Mouse (Mus musculus): ENCODE measurements around the gene Acad10.
"Not testable (repeated sequence)": the region's sequence is repeated elsewhere in the genome, so short reads cannot be mapped to it uniquely, and the experiment has no call there.

The Acad10 gene

DNA sequence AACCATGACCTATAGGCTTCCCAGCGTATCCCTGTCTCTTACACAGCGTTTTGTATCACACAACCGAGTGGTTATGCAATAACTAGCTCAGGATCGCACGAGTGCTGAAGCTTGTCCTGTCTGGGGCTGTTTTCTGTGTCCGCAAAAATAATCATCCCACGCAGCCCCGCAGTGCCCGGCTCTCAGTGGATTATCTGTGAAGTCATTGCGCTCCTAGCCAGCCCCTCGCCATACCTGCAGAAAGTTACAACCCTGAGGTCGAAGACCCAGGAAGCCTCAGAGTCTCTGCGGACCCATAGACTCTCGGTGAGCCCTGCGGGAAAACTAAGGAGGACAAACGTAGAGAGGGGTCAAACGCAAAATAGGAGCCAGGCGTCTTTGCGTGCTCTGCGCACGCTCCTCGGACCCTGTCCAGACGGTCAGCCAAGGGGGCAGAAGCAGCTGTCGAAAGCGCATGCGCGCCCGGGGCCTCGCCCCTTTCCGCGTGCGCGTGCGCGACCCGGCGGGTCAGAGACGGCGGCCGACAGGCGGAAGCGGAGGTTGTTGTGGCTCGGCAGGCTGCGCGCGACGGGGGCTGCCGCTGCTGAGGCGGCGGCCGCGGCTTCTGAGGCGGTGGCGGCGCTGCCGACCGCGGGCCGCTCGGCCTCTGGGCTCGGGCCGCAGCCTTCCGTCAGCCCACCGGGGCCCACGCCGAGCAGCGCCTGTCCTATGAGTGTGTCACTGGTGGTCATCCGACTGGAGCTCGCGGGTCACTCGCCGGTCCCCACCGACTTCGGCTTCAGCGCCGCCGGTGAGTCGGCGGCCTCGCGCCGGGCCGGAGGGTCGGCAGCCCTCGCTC is at the start of gene Acad10, which contains the start of gene Brap:
Gene Acad10 (minus strand): TSS at position 456 of the 838 bp plus-strand sequence.
Gene Brap (plus strand): TSS at position 505 of the 838 bp plus-strand sequence.
- DNase-seq (ENCODE audit: extremely low read depth, insufficient read length, low spot score) = peak; percentile 96

DNA sequence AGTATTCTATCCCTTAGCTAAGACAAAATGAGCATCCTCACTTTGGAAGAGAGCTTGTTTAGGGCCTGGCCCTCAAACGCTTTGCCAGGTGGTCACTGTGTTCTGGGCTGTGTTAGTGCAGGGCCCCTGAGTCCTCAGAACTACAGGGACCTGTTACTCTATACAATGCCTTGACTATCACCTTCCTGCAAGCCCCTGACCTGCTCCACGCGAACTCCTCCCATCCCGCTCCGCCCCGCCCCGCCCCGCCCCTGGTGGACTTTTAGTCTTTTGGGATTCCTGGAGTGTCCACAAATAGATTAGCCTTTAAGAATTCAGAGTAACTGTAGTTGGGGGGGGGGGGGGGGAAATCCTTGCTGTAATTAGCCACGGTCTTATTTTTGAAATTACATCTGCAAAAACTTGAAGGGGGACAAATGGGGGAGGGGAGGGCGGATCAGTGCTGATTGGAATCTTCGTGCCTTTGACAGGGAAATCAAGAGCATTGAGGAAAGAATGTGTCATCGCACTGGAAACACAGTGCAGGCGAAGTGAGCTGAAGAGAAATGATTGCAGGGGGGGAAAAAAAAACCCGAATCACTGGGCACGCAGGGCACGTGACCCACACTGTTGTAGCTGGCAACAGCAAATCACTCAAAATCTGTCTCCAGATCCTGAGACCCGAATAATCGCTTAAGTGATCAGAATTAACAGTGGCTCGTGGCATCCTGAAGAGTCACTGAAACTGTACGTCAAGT is 44.4 kb upstream of the Acad10 start:
- DNase-seq (ENCODE audit: extremely low read depth, insufficient read length, low spot score) = no peak

DNA sequence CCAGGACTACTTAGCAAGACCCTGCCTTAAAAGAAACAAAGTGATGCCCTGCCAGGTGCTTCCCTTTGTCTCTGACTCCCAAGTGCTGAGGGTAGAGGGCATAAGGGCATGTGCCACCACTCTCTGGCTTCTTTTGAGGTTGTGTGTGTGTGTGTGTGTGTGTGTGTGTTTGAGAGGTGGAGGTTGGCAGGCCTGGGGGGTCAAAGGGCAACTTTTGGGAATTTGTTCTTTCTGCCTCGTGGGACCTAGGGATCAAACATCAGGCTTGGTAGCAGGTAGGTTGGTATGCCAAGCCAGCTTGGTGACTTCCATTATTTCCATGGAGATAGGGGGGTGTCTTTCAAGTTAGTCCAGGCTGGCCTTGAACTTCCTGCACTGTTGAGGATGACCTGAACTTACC is 43.0 kb upstream of the Acad10 start:
- no peak for DNase-seq (ENCODE audit: extremely low read depth, insufficient read length, low spot score)

DNA sequence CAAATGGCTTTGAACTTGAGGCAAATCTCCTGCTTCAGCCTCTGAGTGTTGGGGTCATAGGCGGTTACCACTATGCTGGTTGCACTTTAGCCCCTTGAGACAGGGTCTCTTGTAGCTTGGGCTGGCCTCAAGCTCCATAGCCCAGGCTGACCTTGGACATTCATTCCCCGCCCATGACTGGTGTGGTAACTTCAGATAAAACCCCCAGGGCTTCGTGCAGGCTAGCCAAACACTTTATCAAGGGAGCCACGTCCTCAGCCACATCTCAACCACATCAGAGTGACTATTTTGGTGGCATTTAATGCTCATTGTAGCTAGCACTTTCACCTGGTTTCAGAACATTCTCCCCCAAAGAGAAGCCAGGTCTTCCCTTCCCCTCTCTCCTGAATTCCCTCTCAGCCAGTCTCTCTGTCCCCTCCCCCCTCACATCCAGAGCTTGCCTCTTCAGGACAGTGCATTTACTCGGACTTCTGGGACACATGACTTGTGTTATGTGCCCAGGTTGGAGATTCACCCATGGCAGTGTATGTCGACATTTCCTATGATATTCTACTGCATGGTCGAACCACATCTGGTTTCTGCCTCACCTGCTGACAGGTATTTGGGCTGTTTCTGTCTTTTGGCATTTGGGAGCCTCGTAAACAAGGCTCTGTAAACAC is 40.9 kb upstream of the Acad10 start:
- DNase-seq (ENCODE audit: extremely low read depth, insufficient read length, low spot score) = no peak

DNA sequence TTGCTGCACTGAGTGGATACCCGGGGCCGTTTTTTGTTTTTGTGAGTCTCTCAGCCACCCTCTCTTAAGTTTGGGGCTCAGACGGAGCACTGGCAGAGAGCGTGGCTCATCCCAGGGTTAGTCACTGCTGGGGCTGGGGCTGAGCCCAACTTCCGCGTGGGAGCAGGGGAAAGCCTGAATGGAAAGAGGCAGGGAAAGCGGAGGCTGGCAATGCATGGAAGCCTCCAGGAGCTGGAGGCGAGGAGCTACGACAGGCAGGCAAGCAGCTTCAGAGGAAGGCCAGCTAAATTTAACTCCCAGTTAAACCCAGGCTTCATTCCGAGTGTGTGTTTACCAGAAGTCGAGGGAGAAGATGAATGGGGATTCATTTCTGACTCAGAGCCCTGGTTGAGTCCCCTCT is 40.2 kb upstream of the Acad10 start:
- DNase-seq (ENCODE audit: extremely low read depth, insufficient read length, low spot score) = peak; percentile 65

DNA sequence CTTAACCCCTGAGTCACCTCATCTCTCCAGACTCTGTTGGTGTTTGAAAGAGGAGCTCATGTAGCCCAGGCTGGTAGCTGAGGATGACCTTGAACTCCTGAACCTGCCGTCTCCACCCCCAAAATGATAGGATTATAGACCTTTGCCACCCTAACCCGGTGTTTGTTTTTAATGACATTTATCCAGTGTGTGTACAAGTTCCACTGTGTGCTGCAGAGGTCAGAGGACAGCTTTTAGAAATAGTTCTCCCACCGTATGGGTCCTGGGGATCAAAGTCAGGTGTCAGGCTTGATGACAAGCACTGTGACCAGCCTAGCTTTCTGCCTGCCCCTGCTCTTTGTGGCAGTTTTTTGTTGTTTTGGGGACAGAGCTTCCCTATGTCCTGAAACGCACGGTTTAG is 39.6 kb upstream of the Acad10 start:
- no peak for DNase-seq (ENCODE audit: extremely low read depth, insufficient read length, low spot score)

DNA sequence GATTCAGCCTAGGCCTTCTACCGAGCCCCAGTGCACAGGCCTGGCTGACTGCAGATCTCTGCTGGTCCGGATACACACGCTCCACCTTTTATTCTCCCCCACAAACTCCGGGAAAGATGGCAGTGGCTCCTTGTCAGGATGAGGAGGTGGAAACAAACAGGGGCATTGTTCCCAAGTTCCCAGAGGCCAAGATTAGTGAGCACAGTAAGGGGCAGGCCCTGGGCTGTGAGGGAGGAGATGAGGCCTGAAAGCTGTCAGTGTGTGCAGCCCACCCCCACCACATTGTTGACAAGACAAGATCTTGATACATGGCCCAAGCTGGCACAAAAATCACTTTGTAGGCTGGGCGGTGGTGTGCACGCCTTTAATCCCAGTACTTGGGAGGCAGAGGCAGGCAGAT is 36.4 kb upstream of the Acad10 start:
- no peak for DNase-seq (ENCODE audit: extremely low read depth, insufficient read length, low spot score)

DNA sequence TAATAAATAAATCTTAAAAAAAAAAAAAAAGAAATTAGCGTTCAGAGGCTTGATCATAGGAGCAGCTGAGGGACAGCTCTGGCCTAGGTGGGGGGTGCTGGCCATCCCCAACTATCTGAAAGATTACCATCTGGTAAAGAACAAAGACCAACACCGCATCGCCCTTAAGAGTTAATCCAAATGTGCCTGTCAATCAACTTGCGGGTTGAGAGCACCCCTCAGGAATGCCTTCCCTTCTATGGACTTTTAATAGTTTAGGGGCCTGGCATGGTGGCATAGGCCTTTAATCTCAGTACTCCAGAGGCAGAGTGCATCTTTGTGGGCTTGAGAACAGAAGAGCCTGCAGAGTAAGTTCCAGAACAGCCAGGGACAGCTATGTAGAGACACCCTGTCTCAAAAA is 32.6 kb upstream of the Acad10 start:
- DNase-seq (ENCODE audit: extremely low read depth, insufficient read length, low spot score) = no peak

DNA sequence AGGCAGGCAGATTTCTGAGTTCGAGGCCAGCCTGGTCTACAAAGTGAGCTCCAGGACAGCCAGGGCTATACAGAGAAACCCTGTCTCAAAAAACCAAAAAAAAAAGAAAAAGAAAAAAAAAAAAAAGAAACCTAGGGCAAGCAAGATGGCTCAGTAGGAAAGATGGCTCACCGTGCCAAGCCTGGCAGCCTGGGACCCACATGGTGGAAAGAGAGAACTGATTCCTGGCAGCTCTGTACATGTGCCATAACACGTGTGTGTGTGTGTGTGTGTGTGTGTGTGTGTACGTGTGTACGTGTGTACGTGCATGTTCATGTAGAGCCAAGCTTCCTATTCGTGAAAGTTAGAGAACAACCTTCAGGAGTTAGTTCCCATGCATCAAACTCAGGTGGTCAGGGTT is 31.1 kb upstream of the Acad10 start:
- not testable (repeated sequence) for DNase-seq (ENCODE audit: extremely low read depth, insufficient read length, low spot score)

DNA sequence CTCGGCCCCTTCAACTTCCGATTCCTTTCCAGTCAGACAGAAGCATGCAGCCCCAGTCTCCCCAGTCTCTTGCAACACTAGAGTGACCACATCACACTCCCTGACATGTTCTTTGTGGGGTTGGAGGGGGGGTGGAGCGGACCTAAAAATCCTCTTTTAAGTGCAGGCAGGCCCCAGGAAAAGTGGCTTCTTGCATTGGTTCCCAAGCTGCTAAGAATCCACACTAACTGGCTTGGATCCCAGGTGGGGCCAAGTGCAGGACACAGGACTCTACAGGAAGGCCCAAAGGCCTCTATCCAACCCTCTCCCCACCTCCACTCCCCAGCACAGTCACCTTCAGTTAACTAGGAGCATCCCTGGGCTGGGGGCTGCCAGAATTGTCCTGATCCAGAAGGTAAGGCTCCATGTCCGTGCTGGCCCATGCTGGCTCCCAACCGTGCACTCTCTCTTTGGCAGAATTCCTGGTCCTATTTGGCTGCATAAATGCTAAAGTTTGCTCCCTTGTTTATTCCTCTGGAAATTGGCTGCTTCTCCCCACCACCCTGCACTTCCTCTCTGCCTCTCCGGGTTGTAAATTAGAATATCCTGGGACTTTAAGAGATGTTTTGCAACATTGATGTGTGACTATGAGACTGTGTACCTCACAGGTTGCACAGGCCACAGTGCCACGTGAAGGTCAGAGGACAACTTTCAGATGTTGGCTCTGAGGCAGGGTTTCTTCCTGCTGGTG is 30.3 kb upstream of the Acad10 start:
- peak; percentile 22 for DNase-seq (ENCODE audit: extremely low read depth, insufficient read length, low spot score)

DNA sequence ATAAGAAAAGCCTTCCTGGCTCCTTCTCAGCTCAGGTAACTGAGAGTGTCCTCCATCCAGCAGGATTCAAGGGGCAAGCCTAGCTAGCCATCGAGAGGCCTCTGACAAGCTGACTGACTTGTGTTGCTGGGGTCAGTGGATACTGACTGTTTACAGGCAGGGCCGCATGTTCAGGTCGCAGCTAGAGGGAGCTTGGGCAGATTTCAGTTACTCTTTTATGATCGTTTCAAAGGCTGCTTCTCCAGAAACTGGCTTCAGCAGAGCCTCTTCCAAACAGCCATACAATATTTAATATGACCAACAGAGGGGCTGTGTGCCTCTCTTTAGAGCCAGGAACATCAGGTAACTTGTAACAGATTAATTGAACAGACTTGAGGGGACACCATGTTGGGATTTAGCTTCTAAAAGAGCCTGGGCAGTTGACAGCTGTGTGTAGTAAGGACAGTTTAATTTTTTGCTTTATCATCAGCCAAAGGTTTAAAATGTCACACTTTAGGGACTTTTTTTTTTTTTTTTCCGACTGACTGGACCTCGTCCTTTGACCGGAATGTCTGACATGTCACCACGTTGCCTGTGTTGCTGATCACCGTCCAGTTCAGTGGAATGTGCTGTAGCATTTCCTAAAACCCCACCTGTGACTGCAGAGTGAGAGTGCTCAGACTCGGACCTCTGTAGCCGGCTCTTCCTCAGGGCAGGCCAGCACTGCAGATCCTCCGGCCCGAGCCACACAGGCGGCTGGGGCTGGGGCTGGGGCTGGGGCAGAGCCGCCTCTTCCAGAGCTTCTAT is 26.0 kb upstream of the Acad10 start:
- DNase-seq (ENCODE audit: extremely low read depth, insufficient read length, low spot score) = no peak

DNA sequence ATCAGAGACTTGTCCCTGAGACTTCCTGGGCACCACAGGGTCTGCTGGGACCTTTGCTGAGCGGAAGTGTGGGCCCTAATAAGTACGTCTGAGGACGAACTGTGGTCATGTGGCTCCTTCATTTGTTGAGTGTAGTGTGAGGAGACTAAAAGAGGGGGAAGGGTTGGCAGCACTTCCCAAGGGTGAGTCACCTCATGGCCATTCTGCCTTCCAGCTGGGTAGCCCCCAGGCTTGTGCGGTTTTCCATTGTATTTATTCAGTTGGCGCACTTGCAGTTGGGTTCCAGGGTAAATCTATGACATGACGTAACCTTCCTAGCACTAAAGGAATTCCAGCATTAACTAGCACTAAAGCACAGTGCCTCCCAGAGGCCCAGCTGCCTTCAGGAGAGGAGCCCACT is 25.2 kb upstream of the Acad10 start:
- peak; percentile 72 for DNase-seq (ENCODE audit: extremely low read depth, insufficient read length, low spot score)

DNA sequence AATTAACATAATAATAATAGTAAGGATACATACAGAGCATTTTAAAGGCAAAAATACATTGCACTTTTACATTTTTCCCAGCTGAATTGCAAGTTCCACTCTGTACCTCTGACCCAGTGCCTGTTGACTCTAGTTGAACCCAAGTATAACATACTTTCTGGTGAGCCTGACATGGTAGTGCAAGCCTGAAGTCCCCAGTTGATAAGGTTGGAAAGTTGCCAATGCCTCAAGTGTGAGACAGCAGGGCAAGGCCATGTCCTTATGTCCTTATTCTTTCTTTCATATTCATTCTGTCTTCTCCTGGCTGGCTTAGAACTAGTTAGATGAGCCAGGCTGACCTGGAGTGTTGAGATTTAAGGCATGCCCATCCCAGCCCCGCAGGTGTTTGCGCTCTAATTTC is 21.9 kb upstream of the Acad10 start:
- no peak for DNase-seq (ENCODE audit: extremely low read depth, insufficient read length, low spot score)

DNA sequence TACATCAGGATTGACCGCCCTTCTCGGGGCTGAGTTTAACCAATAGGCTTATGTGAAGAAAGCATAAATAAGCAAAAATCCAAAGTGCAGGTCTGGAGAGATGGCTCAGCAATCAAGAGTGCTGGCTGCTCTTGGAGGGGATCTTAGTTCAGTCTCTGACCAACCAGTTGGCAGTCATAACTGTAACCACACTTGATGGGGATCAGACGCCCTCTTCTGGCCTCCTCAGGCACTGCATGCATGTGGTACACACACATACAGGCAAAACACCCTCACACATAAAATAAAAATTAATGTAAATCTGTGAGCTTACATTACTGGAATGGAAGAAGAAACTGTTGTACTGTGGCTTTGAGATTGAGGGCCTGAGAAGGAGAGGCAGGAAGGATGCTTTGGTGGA is 10.1 kb upstream of the Acad10 start:
- DNase-seq (ENCODE audit: extremely low read depth, insufficient read length, low spot score) = no peak

DNA sequence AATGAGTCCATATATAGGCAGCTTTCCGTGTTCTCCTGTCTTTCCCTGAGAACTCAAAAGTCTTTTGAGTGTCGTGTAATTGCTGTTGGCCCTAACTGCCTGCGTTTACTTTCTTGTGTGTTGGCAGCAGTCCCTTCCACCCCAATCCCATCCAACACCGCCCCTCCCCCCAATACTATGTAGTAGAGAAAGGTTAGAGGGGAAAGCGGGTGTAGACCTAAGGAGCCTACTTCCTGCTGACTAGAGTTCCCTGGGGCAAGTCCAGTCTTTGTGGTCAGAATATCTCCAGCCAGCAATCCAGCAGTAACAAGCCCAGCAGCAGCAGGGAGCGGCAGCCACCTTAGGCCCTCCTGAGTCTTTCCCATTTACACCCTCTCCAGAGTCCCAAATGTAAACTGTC is 8.1 kb upstream of the Acad10 start:
- peak; percentile 61 for DNase-seq (ENCODE audit: extremely low read depth, insufficient read length, low spot score)

DNA sequence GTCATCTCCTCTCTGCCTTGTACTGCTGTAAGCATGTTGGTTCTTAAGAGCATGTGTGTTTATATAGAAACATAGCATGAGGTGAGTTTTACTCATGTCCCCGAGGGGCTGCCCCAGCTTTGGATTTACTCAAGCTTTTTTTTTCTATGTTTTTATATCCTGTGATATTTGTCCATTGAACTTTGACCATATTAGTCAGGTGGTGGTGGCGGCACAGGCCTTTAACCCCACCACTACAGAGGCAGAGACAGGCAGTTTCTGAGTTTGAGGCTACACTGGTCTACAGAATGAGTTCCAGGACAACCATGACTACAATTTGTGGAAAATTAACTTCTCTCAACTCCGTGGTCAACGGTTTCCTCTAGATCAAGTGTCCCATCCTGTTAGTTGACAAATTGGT is 6.8 kb upstream of the Acad10 start:
- DNase-seq (ENCODE audit: extremely low read depth, insufficient read length, low spot score) = no peak

DNA sequence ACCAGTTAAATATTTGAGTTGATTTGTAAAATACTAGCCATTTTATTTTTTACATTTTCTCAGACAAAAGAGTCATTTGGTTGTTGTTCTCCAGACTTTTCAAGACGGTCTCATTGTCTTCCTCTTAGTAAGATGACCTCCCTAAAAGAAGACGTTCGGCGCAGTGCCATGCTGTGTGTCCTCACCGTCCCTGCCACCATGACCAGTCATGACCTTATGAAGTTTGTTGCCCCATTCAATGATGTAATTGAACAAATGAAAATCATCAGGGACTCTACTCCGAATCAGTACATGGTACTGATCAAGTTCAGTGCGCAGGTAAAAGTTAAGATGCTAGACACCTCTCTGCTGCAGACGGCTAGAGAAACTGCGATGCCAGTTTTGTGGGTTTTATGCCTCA is 4.7 kb upstream of the Acad10 start:
- no peak for DNase-seq (ENCODE audit: extremely low read depth, insufficient read length, low spot score)

DNA sequence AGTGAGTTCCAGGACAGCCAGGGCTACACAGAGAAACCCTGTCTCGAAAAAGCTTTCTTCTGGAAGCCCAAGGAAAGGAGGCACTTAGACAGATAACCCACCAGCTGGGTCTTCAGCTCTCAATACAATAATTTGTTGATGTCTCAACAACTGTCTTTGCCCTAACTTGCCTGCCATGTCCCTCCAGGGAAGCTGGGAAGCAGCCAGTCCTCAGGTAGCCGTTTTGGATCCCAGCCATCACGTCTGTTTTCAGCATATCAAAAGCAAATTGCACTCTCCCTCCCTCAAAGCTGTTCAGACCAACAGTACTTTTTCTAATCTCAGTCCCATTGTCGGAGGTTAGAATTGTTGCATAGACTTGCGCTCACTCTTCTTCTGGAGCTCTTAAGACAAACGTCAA is 3.8 kb upstream of the Acad10 start:
- no peak for DNase-seq (ENCODE audit: extremely low read depth, insufficient read length, low spot score)

DNA sequence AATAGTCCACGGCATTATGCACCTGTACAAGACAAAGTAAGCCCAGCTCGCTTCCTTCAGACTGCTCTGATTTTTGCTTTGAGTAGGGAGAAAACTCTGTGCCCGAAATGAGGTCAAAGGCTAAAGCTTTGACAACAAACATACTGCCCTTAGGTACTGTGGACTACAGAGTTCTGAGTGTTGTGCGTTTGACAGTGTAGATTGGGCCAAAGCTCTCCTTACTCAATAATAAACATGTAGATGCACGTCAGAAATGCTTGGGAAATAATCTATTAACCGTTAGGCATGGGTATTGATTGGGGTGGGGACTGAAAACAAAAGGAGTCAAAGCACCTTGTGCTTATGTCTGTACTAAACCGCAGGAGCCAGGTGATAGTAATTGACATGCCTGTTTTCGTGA is 3.1 kb upstream of the Acad10 start:
- no peak for DNase-seq (ENCODE audit: extremely low read depth, insufficient read length, low spot score)

DNA sequence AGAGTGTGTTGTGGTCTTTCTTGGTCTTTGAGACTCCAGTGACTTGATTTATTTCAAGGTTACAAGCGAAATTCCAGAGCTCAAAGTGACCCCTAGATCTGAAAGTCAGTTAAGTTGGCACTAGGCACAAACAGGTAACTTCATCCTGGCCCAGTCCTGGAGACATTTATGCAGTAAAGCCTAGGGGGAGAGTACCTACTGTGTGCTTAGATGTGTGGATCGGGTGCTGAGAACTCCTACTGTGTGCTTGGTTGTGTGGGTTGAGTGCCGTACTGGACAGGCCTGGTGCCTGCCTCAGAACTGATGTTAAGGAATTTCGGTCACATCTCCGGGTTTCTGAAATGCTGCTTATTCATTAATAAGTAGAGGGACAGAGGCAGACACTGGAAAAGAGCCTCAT is 1.2 kb upstream of the Acad10 start:
- DNase-seq (ENCODE audit: extremely low read depth, insufficient read length, low spot score) = no peak
